ENCODE assay signal across 21 mouse cellular contexts in the genomic region with DNA sequence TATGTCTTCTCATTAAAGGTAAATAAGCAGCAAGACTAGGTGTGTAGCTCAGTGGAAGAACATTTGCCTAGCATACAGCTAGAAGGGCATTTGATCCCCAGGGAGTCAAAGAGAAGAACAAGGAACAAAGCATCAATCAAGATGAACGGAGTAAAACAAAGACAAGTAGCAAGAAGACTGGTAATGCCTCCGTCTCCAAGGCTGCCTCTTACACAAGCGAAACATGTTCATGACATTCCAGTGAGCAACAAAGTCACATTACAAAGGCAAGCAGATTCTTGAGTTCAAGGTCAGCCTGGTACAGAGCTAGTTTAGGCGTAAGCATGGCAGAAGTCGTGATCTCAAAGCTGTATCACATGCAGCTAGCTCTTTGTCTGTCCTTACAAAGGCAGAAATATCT.
"Had no signal": no experiment of that assay in that cellular context is flagged by ENCODE, and none has a peak within 500 bp of the region (broad histone marks: within the 10 kb centered on the region; RNA-seq: fewer than 3 reads in every experiment).

No protein-coding gene starts in this region.

- H3K36me3 ChIP-seq: liver, embryonic 15.5 days; lung, embryonic 15.5 days; neural tube, embryonic 13.5 days; neural tube, embryonic 15.5 days had no signal

- H3K9me3 ChIP-seq: lung, embryonic 15.5 days; megakaryocyte, embryonic 14.5 days; neural tube, embryonic 13.5 days; neural tube, embryonic 15.5 days had no signal

- H3K4me1 ChIP-seq: liver, embryonic 15.5 days; lung, embryonic 15.5 days; megakaryocyte, embryonic 14.5 days; neural tube, embryonic 13.5 days; neural tube, embryonic 15.5 days had no signal

- H3K27me3 ChIP-seq: liver, embryonic 15.5 days; lung, embryonic 15.5 days; megakaryocyte, embryonic 14.5 days; neural tube, embryonic 13.5 days; neural tube, embryonic 15.5 days had no signal

- H3K27ac ChIP-seq: liver, embryonic 15.5 days; lung, embryonic 15.5 days; macrophage; neural tube, embryonic 13.5 days; neural tube, embryonic 15.5 days had no signal

- DNase-seq: liver, postnatal 0 days; lung, adult 2 months; lung, postnatal 14 days; lung, postnatal 36 days; midbrain, embryonic 14.5 days; right cerebral cortex, postnatal 25 days; right cerebral cortex, postnatal 4 days; spleen, adult 18-20 months; thymus, adult 18-20 months; thymus, postnatal 25 days; thymus, postnatal 4 days had no signal

- H3K4me3 ChIP-seq: liver, embryonic 15.5 days; lung, embryonic 15.5 days; megakaryocyte, embryonic 14.5 days; myocyte; neural tube, embryonic 13.5 days; neural tube, embryonic 15.5 days had no signal

- ATAC-seq: liver, postnatal 0 days; lung, postnatal 0 days; midbrain, embryonic 16.5 days had no signal

- H3K4me2 ChIP-seq: liver, embryonic 15.5 days; lung, embryonic 15.5 days; midbrain, embryonic 11.5 days; neural tube, embryonic 13.5 days; neural tube, embryonic 15.5 days had no signal

- H3K9ac ChIP-seq: liver, embryonic 15.5 days; liver, postnatal 0 days; lung, embryonic 15.5 days; neural tube, embryonic 13.5 days; neural tube, embryonic 15.5 days had no signal
